In genomic region chr4:119320896-119321550, GRCm38 (mm10) we compare ENCODE assay signal across 8 mouse cellular contexts. TPM values are rescaled to one million over a fixed set of nuclear protein-coding genes. Genes with fewer than 3 reads are reported as not detected.
DNase-seq lines count a peak whose midpoint lies in the region; ATAC-seq and TF ChIP-seq lines count a peak whose summit lies in the region.

No protein-coding gene starts in this region.

- 53% methylated on average over 10 of the region's 10 CpGs for WGBS in thymus, adult 2 months
- 27% methylated on average over 10 of the region's 10 CpGs for WGBS in heart, embryonic 12.5 days
- 33% methylated on average over 10 of the region's 10 CpGs for WGBS in limb, embryonic 13.5 days

- DNase-seq in embryo, embryonic 10.5 days (ENCODE audit: low spot score), result peak; percentile 12
- DNase-seq in embryo, embryonic 10 days (ENCODE audit: low spot score), result no peak
- peak; percentile 8 for DNase-seq in thymus, adult 2 months
- DNase-seq in thymus, postnatal 0 days (ENCODE audit: low spot score), result no peak
- peak; percentile 22 for DNase-seq in neural tube, embryonic 10.5 days (ENCODE audit: extremely low spot score, low spot score)
- DNase-seq in spleen, adult 12 weeks (ENCODE audit: low spot score), result no peak

- H3K4me1 ChIP-seq in thymus, adult 2 months (replicated peaks; ENCODE audit: control insufficient read depth, insufficient read depth, low read length), result peaks cover 11% of the 10 kb centered on the region
- H3K4me1 ChIP-seq in heart, embryonic 12.5 days (replicated peaks), result peaks cover 13% of the 10 kb centered on the region
- peaks cover 16% of the 10 kb centered on the region for H3K4me1 ChIP-seq in limb, embryonic 13.5 days

- H3K27me3 ChIP-seq in thymus, adult 2 months (ENCODE audit: control insufficient read depth, insufficient read depth, low read length), result no peaks in the 10 kb centered on the region
- H3K27me3 ChIP-seq in heart, embryonic 12.5 days (replicated peaks), result 0 out of 2 replicates have a peak, but pooled peaks cover 9% of the 10 kb centered on the region
- no peaks in the 10 kb centered on the region for H3K27me3 ChIP-seq in limb, embryonic 13.5 days

- H3K4me3 ChIP-seq in thymus, adult 2 months (ENCODE audit: control insufficient read depth, insufficient read depth, low read length), result no peak overlapping the region
- H3K4me3 ChIP-seq in heart, embryonic 12.5 days, result peak overlapping the region; percentile 88
- H3K4me3 ChIP-seq in limb, embryonic 13.5 days, result peak overlapping the region; percentile 82

- peak; percentile 53 for ATAC-seq in heart, embryonic 12.5 days (ENCODE audit: insufficient number of reproducible peaks, low FRiP score)
- peak; percentile 72 for ATAC-seq in limb, embryonic 13.5 days (ENCODE audit: low FRiP score, low read depth)

- H3K27ac ChIP-seq in thymus, adult 2 months (ENCODE audit: control insufficient read depth, insufficient read depth, low read length), result peak overlapping the region; percentile 36; the same call in 1 of the 2 replicates
- H3K27ac ChIP-seq in heart, embryonic 12.5 days (ENCODE audit: poor library complexity, severe bottlenecking), result no peak overlapping the region
- peak overlapping the region; percentile 83 for H3K27ac ChIP-seq in limb, embryonic 13.5 days

- TF ChIP-seq CTCF in thymus, adult 2 months (IDR thresholded peaks at IDR 0.05; ENCODE audit: borderline replicate concordance, control insufficient read depth, extremely low read depth, insufficient read depth, low read length, poor library complexity), result no peak

- no peaks in the 10 kb centered on the region for H3K9me3 ChIP-seq in heart, embryonic 12.5 days (replicated peaks)
- H3K9me3 ChIP-seq in limb, embryonic 13.5 days, result no peaks in the 10 kb centered on the region

- peak overlapping the region; percentile 69; the same call in 1 of the 2 replicates for H3K9ac ChIP-seq in heart, embryonic 12.5 days
- H3K9ac ChIP-seq in limb, embryonic 13.5 days, result peak overlapping the region; percentile 71

- TF ChIP-seq POLR2A in thymus, adult 2 months (IDR thresholded peaks at IDR 0.05; ENCODE audit: control insufficient read depth, extremely low read depth, insufficient read depth, low read length, poor library complexity), result no peak

- peak overlapping the region; percentile 92 for H3K4me2 ChIP-seq in heart, embryonic 12.5 days
- peak overlapping the region; percentile 99 for H3K4me2 ChIP-seq in limb, embryonic 13.5 days (replicated peaks)

- peaks cover under 1% of the 10 kb centered on the region for H3K36me3 ChIP-seq in thymus, adult 2 months (ENCODE audit: control insufficient read depth, insufficient read depth, low read length)
- H3K36me3 ChIP-seq in heart, embryonic 12.5 days, result peaks cover 28% of the 10 kb centered on the region
- peaks cover 21% of the 10 kb centered on the region for H3K36me3 ChIP-seq in limb, embryonic 13.5 days

RNA-seq across cellular contexts. Expression of gene Ppih, which starts 0.7 kb away (rescaled TPM):
- 21.2 and 26.6 TPM in 2 replicates for polyA plus RNA-seq in thymus, adult 2 months (2012; rRNA removed)
- polyA plus RNA-seq in thymus, postnatal 0 days (2015; fragmentation: Nextera tagmentation; extraction: Ambion mirVana), result 135 and 144 TPM in 2 replicates
- polyA plus RNA-seq in heart, embryonic 12.5 days (2016; fragmentation: Nextera tagmentation; extraction: Ambion mirVana), result 58.1 and 58.5 TPM in 2 replicates
- 105 and 108 TPM in 2 replicates for polyA plus RNA-seq in limb, embryonic 13.5 days (2015; fragmentation: Nextera tagmentation; extraction: Ambion mirVana)

RNA-seq across cellular contexts. Expression of gene Ybx1, which starts 26.6 kb away (rescaled TPM):
- 156 and 199 TPM in 2 replicates for polyA plus RNA-seq in thymus, adult 2 months (2012; rRNA removed)
- polyA plus RNA-seq in thymus, postnatal 0 days (2015; fragmentation: Nextera tagmentation; extraction: Ambion mirVana), result 532 and 561 TPM in 2 replicates
- polyA plus RNA-seq in heart, embryonic 12.5 days (2016; fragmentation: Nextera tagmentation; extraction: Ambion mirVana), result 851 and 903 TPM in 2 replicates
- polyA plus RNA-seq in limb, embryonic 13.5 days (2015; fragmentation: Nextera tagmentation; extraction: Ambion mirVana), result 637 TPM in 2 replicates

Comparison
In these comparisons a context has a peak if more than half of its experiments do, and no peak if none do; other contexts are left out.
1. DNase-seq: peak in embryo, embryonic 10.5 days (single experiment), thymus, adult 2 months (single experiment) and neural tube, embryonic 10.5 days (single experiment); none in embryo, embryonic 10 days (single experiment), thymus, postnatal 0 days (single experiment) and spleen, adult 12 weeks (single experiment).